Mouse (Mus musculus) fibroblast of lung, adult 2 months (primary cell): ENCODE measurements at regions not wholly inside any gene's neighbourhood (a gene's known extent, or its start where the extent isn't known, plus 50 kb on each side); places are given as distances from the start of the nearest gene placed in this dataset.

Experiments
- DNase-seq: peaks from one replicate; pipeline ENCODE4 v3.0.0-alpha.2; 2011; ENCODE audit warnings: low read depth

GRCm38 (mm10) chr10:92237881-92238280 lies 484.3 kb downstream of the Nedd1 start:
- no peak for DNase-seq

- DNase-seq, result no peak
Observed at GRCm38 (mm10) chr10:92232081-92232480, 490.1 kb downstream of the Nedd1 start.

GRCm38 (mm10) chr10:92225818-92226217 lies 496.4 kb downstream of the Nedd1 start:
- no peak for DNase-seq

- DNase-seq, result no peak
Observed at GRCm38 (mm10) chr10:92225071-92225470, 497.1 kb downstream of the Nedd1 start.

GRCm38 (mm10) chr10:92219310-92219709 lies 502.9 kb downstream of the Nedd1 start:
- no peak for DNase-seq

- no peak for DNase-seq
Observed at GRCm38 (mm10) chr10:92170856-92171255, 551.4 kb downstream of the Nedd1 start.

GRCm38 (mm10) chr10:92166057-92166456 lies 556.2 kb downstream of the Nedd1 start:
- no peak for DNase-seq

GRCm38 (mm10) chr10:92164991-92165390 lies 557.2 kb downstream of the Nedd1 start:
- no peak for DNase-seq

GRCm38 (mm10) chr10:92164648-92164960 lies 557.6 kb downstream of the Nedd1 start:
- DNase-seq, result no peak

- no peak for DNase-seq
Observed at GRCm38 (mm10) chr10:92163851-92164647, 558.2 kb downstream of the Nedd1 start.

- no peak for DNase-seq
Observed at GRCm38 (mm10) chr10:92163071-92163504, 559.1 kb downstream of the Nedd1 start.

- no peak for DNase-seq
Observed at GRCm38 (mm10) chr10:92162473-92163011, 559.7 kb downstream of the Nedd1 start.

GRCm38 (mm10) chr10:92161501-92161900 lies 560.7 kb downstream of the Nedd1 start:
- DNase-seq, result no peak

- DNase-seq, result no peak
Observed at GRCm38 (mm10) chr10:92146263-92146662, 576.0 kb downstream of the Nedd1 start.

GRCm38 (mm10) chr10:92135521-92135920 lies 586.7 kb downstream of the Nedd1 start:
- DNase-seq, result no peak

GRCm38 (mm10) chr10:92112790-92113189 lies 609.4 kb downstream of the Nedd1 start:
- DNase-seq, result no peak

- no peak for DNase-seq
Observed at GRCm38 (mm10) chr10:92106331-92106730, 615.9 kb downstream of the Nedd1 start.

GRCm38 (mm10) chr10:92103887-92104286 lies 618.3 kb downstream of the Nedd1 start:
- no peak for DNase-seq

- DNase-seq, result no peak
Observed at GRCm38 (mm10) chr10:92102755-92103154, 619.5 kb downstream of the Nedd1 start.

- DNase-seq, result no peak
Observed at GRCm38 (mm10) chr10:92097562-92097961, 624.7 kb downstream of the Nedd1 start.

- no peak for DNase-seq
Observed at GRCm38 (mm10) chr10:92097081-92097480, 625.1 kb downstream of the Nedd1 start.

- DNase-seq, result no peak
Observed at GRCm38 (mm10) chr10:92091480-92092395, 630.5 kb downstream of the Nedd1 start.

GRCm38 (mm10) chr10:92082111-92082510 lies 640.1 kb downstream of the Nedd1 start:
- DNase-seq, result no peak
